Mouse (Mus musculus): ENCODE results near the gene Mcm8. TPM values are rescaled to one million over a fixed set of nuclear protein-coding genes. Genes with fewer than 3 reads are reported as not detected.

Mcm8 gene
- total RNA-seq (2022): 1 to 10 TPM; 3.5 to 4.1 (median 3.9) TPM

DNA sequence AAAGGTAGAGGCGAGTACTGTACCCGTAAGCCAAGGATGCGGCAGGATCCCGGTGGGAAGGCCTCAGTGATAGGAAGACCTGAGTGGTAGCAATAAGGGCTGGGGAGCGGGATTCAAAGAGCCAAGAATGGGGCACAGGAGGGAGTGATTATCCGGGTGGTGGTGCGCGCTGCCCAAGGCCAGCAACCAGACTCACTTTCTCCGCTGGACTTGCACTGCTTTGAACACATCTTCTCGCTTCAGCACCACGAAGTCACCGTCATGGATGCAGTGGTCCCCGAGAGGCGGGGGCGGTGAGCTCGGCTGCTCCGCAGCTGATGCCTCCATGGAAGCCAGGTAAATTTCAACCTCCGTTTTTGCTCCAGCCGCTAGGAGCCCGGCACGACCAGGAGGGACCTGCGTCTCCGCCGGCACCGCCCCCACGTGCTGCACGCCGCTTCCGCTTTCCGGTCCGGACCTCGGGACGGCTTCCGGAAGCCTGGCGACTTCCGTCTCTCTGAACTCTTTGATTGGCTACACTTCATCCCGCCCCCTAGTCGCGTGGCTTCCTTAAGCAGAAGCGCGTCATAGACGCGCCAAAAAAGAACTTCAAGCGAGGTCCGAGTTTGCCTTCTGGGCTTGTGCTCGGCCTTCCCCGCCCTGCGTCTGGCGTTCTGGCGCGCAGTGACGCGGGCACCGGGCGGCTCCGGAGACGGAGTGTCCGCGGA is at the start of gene Mcm8, which contains the start of gene Trmt6:
Gene Mcm8, plus strand, starts transcription at position 534 of the 707 bp plus-strand sequence.
Gene Trmt6, minus strand, starts transcription at position 448 of the 707 bp plus-strand sequence.
- DNase-seq: peak; percentile 89

DNA sequence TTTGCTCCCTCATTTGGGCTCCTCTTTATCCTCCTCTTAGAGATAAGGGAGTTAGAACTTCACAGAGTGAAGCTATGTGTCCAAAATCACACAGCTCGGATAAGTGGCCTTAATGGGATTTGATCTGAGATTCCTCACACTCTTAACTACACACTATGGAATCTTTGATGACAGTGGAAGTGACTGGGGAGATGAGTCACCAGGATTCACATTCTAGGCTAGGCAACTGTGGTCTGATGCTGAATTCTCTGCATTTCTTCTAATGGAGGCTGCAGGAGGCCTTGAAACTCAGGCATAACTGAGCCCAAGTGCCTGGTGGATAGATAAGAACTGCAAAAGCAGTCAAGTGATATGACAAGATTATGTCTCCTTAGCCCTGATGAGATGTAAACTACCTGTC is 45.1 kb upstream of the Mcm8 start:
- no peak for DNase-seq

GRCm38 (mm10) chr2:132780978-132781377 is 35.0 kb upstream of the Mcm8 start, which contains the start of gene Chgb:
Gene Chgb, plus strand, starts transcription at chr2:132781278.
- no peak for DNase-seq

DNA sequence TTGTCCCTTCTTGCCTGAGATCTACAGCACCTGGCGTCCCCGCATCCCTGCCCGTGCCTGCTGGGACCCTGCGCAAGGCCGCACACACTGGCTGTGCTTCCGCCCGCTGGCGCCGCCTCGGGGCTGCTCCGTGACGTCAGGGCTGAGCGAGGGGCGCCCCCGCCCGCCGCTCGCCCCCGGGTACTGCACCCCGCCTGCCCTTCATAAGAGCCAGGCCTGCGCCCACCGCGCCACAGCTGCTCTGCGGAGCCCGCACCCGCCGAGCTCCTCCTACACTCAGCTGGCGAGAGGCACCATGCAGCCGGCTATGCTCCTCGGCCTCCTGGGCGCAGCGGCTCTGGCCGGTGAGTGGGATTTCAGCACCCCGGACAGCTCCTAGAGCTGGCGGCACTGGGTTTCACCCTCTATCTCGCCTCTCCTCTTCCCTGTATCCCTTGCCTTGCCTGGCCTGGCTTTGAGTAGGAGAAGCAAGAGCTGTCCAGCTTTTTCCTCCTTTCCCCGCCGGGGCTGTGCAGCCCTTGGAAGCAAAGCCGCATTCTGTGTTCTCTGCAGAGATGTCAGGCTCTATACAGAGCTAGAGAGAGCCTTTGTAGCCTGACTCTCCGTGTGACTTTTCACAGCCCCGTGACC is 34.4 kb upstream of the Mcm8 start:
- peak; percentile 85 for DNase-seq

GRCm38 (mm10) chr2:132784039-132784438 is 31.9 kb upstream of the Mcm8 start:
- no peak for DNase-seq

DNA sequence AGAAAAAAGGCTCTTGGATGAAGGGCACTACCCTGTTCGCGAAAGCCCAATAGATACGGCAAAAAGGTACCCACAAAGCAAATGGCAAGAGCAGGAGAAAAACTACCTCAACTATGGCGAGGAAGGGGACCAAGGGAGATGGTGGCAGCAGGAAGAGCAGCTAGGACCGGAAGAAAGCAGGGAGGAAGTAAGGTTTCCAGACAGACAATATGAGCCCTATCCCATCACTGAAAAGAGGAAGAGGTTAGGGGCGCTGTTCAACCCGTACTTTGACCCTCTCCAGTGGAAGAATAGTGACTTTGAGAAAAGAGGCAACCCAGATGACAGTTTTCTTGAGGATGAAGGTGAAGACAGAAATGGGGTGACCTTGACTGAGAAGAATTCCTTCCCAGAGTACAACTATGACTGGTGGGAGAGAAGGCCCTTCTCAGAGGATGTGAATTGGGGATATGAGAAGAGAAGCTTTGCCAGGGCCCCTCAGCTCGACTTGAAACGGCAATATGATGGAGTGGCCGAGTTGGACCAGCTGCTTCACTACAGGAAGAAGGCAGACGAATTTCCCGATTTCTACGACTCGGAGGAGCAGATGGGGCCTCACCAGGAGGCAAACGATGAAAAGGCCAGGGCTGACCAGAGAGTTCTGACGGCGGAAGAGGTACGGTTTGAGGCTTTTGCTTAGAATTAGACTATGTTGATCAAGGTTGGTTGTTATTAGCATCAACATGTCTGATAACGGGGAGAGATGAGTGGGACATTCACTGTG is 22.3 kb upstream of the Mcm8 start:
- no peak for DNase-seq

- DNase-seq: no peak
Observed at GRCm38 (mm10) chr2:132794204-132794586, 21.7 kb upstream of the Mcm8 start.

DNA sequence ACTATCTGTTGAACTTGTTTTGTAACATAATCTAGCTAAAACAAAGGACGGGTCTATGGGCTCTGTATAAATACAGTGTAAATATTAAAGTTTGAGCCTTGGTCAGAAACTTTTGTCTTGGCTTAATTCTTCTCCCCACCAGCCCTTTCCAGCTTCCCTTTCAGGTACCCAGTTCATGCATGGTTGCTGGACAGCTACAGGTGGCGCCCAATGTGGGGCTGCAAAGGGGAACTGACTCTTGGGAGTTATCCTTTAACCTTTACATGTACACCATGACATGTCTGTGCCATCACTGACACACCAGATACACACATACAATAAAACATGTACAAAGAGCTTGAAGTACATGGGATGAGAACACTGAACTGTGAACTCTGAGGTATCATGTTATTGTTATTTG is 13.0 kb upstream of the Mcm8 start:
- no peak for DNase-seq

DNA sequence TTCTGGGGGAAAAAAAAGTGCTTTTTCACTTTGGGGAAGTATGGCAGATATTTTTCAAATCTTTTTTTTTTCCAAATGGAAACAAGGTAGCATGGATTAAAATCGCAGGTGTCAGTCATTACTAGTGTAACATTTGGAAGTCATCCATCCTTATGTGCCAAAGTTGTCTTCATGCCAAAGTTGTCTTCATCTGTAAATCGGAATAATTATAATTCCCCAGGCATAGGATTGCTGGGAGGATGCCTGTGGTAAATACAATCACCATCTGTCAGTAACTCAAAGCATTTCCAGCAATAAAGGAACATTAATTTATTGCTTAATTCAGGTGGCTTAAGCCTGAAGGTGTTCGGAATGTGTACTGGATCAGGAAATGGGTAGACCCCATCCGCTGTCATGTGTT is 25.1 kb downstream of the Mcm8 start:
- DNase-seq: no peak

GRCm38 (mm10) chr2:132846407-132847358 is 30.7 kb downstream of the Mcm8 start, which contains the start of gene Crls1:
Gene Crls1, plus strand, starts transcription at chr2:132846666.
- DNase-seq: peak; percentile 91

GRCm38 (mm10) chr2:132847581-132847980 is 31.6 kb downstream of the Mcm8 start:
- no peak for DNase-seq

DNA sequence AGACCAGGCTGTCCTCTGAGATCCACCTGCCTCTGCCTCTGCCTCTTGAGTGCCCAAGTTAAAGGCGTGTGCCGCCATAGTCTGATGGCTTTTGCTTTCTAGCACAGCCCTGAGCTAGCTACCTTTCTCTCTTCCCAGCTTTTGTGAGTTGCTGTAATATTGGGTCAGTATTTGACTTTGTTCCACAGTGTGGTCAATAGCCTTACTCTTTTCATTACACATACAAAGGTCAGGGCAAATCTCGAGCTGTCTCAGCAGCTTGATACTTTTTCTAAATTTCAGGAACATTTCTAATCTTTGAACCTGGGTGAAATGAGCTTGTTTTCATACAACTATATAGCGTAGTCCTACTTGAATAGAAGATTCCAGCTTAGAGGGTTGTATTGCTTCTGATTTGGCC is 32.4 kb downstream of the Mcm8 start:
- no peak for DNase-seq

GRCm38 (mm10) chr2:132849141-132849540 is 33.2 kb downstream of the Mcm8 start:
- no peak for DNase-seq

- DNase-seq: no peak
Observed at GRCm38 (mm10) chr2:132853051-132853450, 37.1 kb downstream of the Mcm8 start.

- DNase-seq: no peak
Observed at GRCm38 (mm10) chr2:132856333-132856732, 40.4 kb downstream of the Mcm8 start.

GRCm38 (mm10) chr2:132860435-132860834 is 44.5 kb downstream of the Mcm8 start:
- DNase-seq: no peak

DNA sequence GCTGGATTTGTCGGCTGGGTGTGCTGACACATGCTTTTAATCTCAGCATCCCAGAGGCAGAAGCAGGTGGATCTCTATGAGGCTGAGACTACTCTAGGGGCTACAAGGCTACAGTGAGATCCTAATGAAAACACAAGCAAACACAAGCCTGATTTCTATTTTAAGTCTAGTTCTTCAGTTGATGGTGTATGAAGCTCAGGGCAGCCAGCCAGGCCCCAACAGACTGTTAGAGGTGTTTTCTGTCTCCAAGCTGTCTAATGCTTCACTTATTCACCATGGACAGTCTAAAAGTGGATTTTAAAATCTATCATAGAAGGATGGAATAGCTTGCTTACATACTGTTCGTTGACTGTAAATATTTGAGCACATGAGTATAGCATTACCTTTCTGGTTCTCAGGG is 45.5 kb downstream of the Mcm8 start:
- no peak for DNase-seq

GRCm38 (mm10) chr2:132863325-132863724 is 47.4 kb downstream of the Mcm8 start:
- DNase-seq: no peak

DNA sequence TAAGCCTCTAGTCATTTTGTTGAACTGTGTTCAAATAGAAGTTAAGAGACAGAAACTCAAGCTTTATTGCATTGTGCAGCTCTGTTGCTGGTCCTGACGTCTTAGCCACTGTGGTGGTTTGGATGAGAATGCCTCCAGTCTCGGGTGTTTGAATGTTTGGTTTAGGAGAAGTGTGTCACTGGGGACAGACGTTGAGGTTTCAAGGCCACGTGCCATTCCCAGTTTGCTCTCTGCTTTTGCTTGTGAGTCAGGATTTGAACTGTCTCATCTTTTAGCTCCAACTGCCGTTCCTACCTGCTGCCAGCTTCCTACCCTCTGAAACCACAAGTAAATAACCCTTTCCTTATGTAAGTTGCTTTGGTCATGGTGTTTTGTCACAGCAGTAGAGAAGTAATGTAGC is 51.6 kb downstream of the Mcm8 start:
- no peak for DNase-seq

DNA sequence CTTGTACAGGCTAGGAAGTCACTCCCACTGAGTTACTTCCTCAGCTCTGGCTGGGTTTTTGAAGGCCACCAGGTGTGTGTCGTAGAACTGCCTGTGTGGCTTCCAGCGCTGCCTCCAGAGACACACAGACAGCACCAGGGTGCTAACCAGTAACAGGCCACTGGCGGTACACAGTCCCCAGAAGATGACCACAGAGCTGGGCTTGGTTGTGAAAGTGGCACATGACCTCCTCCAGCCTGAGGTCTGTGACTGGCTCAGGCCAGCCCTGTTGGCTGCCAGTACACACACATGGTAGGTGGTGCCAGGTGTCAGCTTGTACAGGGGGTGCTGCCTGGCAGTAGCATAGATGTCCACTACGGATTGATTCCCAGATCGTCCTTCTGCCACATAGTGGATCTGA is 53.7 kb downstream of the Mcm8 start:
- DNase-seq: peak; percentile 72

DNA sequence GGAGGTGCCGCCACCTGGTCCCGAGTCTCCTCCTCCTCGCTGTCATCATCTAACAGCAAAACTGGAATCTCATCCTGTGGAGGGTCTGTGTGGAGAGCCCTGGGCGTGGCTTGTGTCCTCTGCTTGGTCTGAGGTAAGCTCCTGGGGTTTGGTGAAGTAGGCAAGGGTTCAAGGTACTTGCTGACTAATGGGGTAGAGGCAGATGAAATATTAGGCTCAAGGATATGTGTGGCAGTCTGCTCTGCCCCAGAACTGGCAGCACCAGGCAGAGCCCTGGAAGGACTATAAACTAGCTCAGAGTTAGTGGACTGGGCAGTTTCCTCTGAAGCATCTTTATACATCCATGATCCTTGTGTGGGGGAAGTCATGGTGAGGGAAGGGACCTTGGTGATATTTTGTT is 54.3 kb downstream of the Mcm8 start:
- DNase-seq: peak; percentile 54

- no peak for DNase-seq
Observed at GRCm38 (mm10) chr2:132871663-132872062, 55.7 kb downstream of the Mcm8 start.

All from adrenal gland, adult 8-10 months (tissue).